Mouse (Mus musculus): ENCODE results near the gene Cpsf4l.

Gene Cpsf4l

DNA sequence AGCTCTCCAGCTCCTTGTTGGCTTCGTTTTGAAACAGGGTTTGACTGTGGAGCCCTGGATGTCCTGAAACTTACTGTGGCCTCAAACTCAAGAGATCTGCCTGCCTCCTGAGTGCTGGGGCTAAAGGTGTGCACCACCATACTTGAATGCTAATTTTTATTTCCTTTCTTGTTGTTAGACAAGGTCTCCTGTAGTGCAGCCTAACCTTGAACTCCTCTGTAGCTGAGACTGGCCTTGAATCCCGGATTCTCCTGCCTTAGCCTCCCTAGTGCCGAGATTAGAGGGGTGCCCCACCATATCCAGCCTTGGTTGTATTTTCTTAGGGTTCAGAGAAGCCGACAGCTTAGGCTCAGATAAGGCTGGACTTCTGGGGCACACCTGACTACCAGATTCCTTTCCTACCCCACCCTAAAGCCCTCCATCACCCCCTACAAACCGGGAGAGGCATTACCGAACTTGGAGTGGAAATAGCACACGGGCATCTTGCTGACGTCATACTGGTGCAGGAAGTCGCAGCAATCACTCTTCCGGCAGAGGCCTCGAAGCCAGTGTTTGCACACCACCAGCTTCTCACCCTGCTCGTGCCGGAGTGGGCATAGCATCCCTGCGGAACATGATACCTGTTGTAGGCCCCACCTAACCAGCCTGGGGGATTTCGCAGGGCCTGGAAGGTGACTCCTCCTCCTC lies 3.7 kb downstream of the Cpsf4l start:
- intact Hi-C loops (cut with DNase I): no loop called here

DNA sequence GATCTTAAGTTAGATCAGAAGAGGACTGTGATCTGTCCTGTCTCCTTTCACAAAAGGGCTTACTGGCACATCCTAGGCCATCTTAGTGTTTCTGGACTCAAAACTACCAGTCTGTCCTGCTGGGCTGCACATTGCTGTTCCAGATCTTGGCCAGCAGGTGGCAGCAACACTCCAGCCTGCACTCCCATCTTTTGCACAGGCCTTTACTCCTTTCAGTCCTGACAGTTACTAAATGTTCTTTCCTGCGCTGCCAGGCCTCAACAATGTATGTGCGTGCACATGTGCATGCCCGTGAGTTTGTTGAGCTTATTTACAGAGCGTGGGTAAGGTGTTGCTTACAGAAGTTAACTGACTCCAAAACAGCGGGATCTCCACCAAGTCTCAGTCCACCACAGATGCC lies 6.1 kb downstream of the Cpsf4l start:
- intact Hi-C loops (cut with DNase I): loop anchor here (1.0 kb wide), 1 partner anchor 108 kb away; no protein-coding TSS in a partner anchor

DNA sequence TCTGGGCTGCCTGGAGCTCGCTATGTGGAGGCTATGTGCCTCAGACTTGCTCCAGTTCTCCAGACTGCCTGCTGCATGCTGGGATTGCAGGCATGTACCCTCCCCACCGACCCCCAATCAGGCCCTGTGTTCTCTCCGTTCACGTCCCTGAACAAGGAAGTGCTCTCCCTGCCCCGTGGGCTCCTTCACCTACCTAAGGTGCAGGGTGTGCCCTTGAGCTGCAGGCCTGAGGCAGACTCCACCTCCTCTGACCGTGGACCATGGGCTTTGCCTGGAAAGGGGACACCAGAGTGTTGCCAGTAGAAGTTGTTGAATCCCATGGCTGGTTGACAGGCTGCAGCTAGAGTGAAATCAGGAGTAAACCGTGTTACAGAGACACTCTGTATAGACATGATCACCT lies 10.2 kb downstream of the Cpsf4l start:
- intact Hi-C loops (cut with DNase I): no loop called here

DNA sequence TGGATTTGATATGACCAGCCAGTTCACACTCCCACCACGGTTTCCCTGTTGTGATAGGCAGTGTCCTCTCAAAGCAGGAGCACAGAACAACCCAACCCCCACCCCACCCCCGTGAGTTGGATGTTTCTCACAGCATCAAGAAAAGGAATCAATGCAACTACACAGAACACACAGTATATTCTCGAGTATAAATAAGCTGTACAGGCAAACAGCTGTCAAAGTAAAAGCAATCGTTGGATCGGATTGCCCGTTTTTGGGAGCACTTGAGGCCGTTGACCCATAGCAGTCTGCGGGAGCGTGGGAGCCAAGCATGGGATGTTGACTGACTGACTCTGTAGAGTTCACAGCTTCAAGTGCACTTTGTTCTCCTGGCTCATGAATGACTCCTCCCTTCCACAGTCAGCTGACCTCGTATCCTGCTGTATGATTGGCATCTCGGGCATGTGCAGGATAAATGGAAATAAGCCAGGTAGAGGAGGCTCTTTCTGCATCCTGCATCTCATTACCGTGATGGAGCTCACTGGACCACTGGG lies 11.7 kb downstream of the Cpsf4l start:
- intact Hi-C loops (cut with DNase I): no loop called here

DNA sequence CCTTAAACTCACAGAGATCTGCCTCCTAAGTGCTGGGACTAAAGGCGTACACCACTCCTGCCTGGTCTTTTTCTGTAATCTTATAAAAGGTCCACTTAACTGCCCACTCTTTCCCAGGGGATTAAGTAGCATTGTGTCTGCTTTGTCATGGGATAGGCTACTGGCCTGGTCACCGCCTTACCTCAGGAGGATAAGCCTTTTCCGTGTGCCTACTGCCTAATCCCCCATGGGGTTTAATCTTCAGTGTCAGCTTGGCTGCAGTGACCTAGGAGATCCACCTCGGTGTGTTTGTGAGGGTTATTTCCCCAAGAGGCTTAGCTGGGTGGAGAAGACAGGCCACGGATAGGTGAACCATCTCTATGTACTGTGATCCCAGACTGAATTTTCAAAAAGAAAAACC lies 12.2 kb downstream of the Cpsf4l start:
- intact Hi-C loops (cut with DNase I): no loop called here

DNA sequence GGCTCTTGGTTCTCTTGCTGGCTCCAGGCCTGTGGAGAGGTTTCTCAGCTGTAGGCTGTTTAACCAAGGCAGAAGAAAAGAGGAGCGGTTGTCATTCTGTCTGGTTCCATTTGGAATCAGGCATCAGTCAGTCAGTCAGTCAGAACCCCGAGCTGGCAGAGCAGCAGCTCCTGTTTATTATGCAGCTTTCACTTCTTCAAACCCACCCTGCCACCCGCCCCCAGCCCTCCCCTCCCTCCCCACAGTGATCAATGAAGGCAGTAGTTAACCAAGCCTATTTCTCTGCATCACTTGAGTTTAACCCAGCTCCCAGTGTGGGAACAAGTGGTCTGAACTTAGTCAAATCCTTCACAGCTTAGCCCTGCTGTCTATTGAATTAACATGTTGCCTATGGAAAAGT lies 18.0 kb downstream of the Cpsf4l start:
- intact Hi-C loops (cut with DNase I): no loop called here

DNA sequence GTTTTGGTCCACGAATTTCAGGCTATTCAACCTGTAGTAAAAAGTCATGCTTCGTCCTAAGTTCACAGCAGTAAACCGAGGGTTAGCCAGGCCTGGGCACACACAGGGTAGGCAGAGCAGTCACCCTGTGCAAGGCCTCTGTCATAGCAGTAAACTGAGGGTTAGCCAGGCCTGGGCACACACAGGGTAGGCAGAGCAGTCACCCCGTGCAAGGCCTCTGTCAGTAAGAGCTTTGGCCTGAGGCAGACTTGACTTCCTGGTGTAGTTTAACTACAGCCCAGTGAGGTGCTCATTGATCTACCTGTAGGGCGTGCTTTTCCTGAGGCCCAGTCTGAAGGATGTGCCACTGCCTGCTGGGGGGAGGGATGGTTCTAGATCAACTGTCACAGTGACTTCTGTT lies 18.5 kb downstream of the Cpsf4l start:
- intact Hi-C loops (cut with DNase I): no loop called here

DNA sequence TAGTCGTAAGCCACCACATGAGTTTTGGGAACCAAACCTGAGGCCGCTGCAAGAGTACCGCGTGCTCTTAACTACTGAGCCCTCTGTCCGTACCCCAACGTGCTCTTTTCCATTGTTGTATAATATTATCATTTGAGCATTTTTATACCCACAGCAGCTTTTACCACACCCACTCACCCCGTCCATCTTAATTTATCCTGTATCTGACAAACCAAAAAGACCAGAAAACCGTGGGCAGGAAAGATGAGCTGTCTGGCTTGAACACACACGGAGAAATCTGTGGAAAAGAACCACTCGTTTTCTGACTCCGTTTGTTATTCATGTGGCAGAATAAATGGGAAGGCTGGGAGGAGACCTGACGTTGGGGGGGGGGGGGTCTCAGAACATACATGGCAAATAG lies 19.3 kb downstream of the Cpsf4l start:
- intact Hi-C loops (cut with DNase I): no loop called here

DNA sequence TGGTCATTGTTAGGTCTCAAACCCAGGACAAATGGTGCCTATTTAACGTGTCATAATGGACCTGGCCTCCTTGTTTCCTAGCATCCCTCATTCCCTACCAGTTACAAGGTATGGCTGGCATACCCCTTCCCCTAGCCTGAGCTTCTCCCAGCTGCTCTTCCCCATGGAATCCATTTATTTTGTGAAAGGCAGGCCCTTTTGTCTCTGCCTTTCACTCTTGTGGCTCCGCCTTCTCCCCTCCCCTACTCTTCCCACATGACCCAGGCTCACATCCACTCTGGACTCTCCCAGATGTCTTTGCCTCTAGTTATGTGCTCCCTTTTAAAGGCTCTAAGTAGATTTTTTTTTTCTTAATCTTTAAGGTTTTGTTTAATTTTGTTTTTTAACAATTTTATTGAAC lies 22.8 kb downstream of the Cpsf4l start:
- intact Hi-C loops (cut with DNase I): no loop called here

DNA sequence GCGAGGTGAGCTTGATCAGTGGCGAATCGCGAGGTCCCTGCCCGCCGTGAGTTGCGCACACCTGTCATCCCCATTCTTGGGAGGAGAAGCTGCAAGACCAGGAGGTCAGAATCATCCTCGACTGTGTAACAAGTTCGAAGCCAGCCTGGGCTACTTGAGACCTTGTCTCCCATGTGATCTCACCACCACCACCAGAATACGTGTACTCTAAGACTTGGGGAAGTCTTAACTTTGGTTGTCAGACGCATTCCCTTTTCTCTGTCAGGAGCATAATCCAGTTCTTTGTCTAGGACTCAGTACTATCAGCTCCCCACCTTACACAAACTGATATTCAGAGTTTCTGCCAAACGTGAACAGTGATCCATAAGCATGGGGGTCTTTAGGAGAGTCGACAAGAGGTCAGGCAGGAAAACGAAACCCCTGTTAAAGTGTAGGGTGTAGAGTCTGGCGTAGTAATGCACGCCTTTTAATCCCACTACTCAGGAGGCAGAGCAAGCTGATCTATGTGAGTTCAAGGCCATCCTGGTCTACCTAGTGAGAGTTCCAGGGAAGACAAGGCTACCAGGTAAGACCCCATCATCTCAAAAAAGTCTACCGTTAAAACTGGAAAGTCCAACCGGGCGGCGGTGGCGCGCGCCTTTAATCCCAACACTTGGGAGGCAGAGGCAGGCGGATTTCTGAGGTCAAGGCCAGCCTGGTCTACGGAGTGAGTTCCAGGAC lies 24.9 kb downstream of the Cpsf4l start:
- intact Hi-C loops (cut with DNase I): loop anchor here (5.0 kb wide), 1 partner anchor 38 kb away; the partner anchor contains the start of gene Cog1

DNA sequence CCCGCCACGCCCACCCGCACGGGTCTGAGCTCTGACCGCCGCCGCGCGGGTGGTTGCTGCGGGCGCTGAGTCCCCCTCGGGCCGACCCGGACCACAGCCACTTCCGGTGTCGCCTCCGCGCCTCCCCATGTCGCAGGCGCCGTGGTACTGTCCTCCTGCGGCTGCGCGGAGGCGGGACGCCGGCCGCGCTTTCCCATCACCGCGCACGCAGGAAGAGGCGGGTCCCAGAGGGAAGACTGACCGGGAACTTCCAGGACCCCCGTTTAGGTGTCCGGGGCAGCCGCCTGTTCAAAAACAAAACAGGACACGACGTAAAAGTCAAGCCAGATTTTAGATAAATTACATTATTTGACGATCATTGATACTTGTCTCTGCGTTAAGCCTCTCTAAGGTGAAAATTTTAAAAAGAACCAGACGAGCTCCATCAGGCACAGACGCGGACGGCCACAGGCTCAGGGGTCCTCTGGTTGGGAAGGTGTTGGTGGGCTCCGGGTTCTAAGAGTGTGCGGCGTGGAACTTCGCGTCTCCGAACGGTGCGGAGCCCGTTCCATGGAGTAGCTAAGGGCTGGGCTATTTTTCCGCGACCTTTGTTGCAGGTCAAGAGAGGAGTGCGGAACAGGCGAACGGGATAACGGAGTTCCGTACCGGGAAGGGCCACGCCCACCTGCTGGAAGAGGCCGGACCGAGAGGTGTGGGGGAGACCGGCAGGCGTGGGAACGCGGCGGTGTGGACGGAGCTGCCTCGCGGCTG lies 25.7 kb downstream of the Cpsf4l start, which contains the start of the genes Fam104a and D11Wsu47e:
TSS of gene Fam104a (minus strand) at position 199 of the 750 bp plus-strand sequence.
TSS of gene D11Wsu47e (plus strand) at position 456 of the 750 bp plus-strand sequence.
- intact Hi-C loops (cut with DNase I): loop anchor here (5.0 kb wide), 1 partner anchor 37 kb away; the partner anchor contains the start of gene Cog1

DNA sequence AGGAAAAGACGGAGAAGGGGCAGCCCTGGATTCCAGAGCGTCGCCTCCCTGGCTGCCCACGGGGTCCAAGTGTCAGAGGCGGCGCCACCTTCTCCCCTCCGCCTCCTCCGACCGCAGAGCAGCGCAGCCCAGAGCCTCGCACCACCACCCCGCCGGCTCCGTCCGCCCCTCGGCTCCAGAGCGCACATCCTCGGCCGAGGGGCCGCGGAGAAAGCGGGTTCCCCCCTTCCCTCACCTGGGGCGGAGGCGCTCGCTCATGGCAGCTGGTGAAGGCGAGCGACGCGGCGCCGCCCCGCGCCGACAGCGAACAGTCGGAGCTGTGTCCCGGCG lies 26.2 kb downstream of the Cpsf4l start:
- intact Hi-C loops (cut with DNase I): loop anchor here (5.0 kb wide), 1 partner anchor 36 kb away; the partner anchor contains the start of gene Cog1

DNA sequence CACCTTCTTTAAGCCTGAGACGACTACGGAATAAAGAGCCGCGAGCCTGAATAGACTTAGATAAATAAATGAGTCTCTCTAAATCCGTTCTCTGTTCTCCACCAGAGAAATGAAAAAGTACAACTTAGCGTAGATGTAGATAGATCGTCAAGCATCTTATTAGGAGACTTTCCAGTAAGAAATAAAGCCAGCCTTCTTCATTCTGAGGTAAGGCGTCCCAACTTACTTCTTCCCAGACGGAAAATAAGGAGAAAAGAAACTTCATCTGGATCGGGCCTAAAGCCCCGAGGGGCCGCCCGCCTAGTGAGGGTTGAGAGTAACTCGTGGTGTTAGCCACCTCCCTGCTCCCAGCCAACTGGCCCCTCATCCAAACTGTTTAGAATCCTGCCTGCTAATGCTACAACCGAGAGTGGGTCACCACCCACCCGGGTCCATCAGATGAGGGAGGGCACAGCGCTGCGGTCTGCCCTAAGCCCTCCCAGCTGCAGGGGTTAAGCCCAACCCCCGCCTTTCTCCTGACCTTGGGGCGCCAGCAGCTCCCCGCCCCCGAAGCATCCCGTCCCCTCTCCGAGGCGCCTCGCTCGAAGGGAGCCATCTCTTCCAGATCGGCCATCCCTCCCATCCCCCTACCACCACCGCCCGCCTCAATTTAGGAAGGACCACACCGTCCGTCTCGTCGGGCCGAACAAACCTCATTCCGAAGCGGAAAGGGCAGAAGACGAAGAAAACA lies 26.8 kb downstream of the Cpsf4l start:
- intact Hi-C loops (cut with DNase I): loop anchor here (5.0 kb wide), 1 partner anchor 36 kb away; the partner anchor contains the start of gene Cog1

DNA sequence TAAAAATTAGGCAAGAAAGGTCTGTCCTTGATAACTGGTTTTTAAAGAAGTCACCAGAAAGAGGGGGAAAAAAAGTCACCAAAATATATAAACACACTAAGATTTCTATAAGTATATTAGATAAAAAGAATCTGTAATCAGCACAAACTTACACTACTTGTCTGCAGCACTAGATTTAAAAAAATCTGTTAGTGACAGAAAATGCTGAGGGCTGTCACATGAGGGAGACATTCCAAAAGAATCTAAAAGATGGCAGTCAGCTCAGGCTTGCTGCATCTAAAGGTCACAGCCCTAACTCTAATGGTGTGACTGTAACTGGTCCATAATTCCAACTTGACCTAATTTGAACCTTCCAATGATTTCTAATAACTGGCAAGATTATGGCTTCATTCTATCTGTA lies 27.8 kb downstream of the Cpsf4l start:
- intact Hi-C loops (cut with DNase I): loop anchor here (5.0 kb wide), 1 partner anchor 35 kb away; the partner anchor contains the start of gene Cog1

DNA sequence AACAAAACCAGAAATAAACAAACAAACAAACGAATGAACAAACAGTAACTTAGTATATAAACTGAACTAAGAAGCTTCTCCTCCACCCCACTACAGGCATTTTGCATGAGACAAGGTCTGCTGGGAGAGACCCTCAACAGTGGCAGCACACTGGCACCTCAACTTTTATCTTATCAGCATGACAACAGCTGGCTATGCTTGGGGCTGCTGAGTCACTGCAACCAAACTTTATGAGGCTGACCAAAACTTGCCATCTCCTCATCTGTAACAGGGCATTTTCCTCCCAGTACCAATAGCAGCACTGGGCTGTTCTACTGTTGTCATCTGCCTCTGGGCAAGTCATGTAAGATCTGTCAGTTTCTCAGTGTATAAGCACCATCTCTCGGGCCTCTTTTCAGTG lies 28.9 kb downstream of the Cpsf4l start:
- intact Hi-C loops (cut with DNase I): loop anchor here (5.0 kb wide), 1 partner anchor 34 kb away; the partner anchor contains the start of gene Cog1

DNA sequence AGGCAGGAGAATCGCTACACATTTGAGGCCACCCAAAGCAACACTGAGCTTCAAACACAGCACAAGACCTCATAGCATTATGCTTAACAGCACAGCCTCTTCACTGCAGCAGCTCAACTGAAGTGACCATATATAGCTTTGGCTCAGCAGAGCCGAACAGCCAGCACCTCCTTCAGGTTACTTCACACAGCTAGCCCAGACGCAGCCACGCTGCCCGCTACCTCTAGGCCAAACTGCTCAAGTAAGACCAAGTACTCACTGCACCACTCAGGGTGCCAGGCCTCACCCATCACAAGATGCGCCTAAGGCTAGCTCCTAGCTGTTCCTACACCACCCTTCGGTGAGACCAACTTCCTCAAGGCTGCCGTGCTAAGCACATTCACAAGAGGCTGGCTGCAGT lies 31.4 kb downstream of the Cpsf4l start:
- intact Hi-C loops (cut with DNase I): no loop called here

DNA sequence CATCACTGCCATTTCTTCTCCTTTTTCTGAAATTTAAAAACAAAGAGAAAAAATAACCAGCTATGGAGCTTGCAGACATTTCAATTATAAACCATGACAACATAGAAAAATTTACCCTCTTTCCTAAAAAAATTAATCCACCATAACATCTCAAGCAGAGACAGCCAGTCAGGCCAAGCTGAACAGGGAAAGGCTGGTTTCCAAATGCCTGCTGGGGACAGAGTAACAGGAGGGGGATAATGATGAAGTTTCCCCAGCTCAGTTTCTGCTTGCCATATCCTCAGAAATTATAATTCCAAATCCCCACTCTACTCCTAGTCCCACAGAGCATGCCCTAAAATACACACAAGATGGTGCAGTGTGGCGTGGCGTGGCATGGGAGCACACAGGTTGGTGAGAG lies 32.4 kb downstream of the Cpsf4l start:
- intact Hi-C loops (cut with DNase I): no loop called here

DNA sequence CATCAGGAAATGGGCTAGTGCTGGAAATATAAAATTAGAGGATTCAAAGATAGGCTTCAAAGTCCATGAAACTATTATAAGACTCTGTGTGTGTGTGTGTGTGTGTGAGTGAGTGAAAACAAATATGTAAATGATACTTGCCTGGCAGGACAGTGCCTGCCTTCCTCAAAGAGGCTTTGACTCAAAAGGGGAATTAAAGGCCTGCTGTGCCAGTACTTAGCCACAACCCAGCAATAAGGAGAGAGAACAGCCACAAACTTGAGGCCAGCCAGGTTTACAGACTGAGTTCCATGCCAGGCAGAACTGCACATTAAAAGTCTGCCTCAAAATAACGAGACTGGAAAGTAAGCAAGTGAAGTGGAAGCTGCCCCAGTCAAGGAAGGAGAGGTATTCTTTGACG lies 33.0 kb downstream of the Cpsf4l start:
- intact Hi-C loops (cut with DNase I): no loop called here

DNA sequence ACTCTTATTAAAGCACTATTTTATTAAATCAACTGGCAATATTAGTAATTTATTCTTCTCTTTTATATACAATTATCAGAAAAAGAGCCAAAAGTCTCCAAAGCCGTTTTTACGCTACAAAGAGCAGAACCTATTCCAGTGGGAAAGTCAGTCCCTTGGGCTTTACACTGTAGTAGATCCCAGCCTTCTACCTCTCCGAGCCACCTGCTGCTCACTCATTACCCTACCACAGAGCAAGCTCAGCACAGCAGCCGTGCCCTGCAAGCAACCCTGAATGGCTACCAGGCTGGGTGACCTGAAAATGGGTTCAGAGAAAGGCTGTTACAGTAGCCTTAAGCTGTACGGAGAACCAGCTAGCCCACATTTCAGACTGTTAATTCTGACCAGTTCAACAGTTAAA lies 35.2 kb downstream of the Cpsf4l start:
- intact Hi-C loops (cut with DNase I): no loop called here

DNA sequence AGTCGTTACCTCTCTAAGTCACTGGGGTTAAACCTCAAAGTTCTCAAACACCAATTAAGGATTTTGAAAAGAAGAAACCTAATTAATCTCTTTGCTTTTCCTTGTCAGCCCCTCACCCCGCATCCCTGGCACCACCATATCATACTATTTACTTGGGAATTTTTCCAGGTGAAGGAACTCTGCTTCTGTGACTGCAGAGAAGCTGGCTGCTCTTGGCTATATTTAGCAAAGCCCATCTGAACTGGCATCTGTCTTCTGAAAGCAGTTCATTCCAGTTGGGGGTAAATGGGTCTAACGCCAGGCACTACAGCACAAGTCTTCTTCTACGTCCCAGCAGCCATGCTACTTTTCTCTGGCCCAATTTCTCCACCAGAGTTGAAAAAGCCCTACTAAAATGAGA lies 36.2 kb downstream of the Cpsf4l start:
- intact Hi-C loops (cut with DNase I): no loop called here

DNA sequence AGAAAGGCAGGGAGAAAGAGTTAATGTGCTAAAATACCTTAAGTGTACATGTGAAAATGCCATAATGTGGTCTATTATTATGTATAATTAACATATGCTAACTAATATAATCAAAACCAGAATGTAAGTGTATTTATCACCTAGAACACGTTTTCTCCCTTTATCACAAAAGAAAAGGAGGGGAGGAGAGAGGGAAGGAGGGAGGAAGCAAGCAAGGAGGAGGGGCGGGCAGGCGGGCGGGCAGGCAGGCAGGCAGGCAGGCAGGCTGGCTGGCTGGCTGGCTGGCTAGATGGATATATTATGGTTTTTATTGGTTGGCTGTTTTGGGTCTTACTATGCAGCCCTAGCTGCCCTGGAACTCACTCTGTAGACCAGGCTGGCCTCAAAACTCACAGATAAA lies 40.1 kb downstream of the Cpsf4l start:
- intact Hi-C loops (cut with DNase I): no loop called here
